Mouse (Mus musculus): ENCODE data around the gene Mrtfb.

- TF ChIP-seq GATA1 (IDR thresholded peaks at IDR 0.05; ENCODE audit: borderline replicate concordance, low read length) (no peak), FLI1 (IDR thresholded peaks at IDR 0.05; ENCODE audit: low read length) (no peak)
These were observed 193.2 kb downstream of the Mrtfb start for GRCm38 (mm10) chr16:13449491-13449890.

Measured in megakaryocyte, embryonic 14.5 days (primary cell).